Mouse (Mus musculus): ENCODE data around the gene Kcnk13. TPM values are rescaled to one million over a fixed set of nuclear protein-coding genes. Genes with fewer than 3 reads are reported as not detected.

Gene Kcnk13
- polyA plus RNA-seq, 1 experiment from 2014 or later, result 0.37 TPM

Small RNA genes lying within 50 kb of the gene (microRNA-seq; reads per million reads assigned to microRNA genes)
- gene Gm23291 (ENCODE audit: borderline number of aligned reads), result not detected

Other genes starting within 250 kb of the Kcnk13 start
- gene Efcab11, start 80.1 kb upstream of the Kcnk13 start, polyA plus RNA-seq (2014; fragmentation: Nextera tagmentation; extraction: Ambion mirVana), result 9.9 and 13.1 TPM in 2 replicates
- gene Tdp1, start 80.0 kb upstream of the Kcnk13 start, polyA plus RNA-seq (2014; fragmentation: Nextera tagmentation; extraction: Ambion mirVana), result 34.1 and 36.9 TPM in 2 replicates
- gene Psmc1, start 145.7 kb downstream of the Kcnk13 start, polyA plus RNA-seq (2014; fragmentation: Nextera tagmentation; extraction: Ambion mirVana), result 243 and 280 TPM in 2 replicates
- 6.2 and 10.1 TPM in 2 replicates for gene Nrde2, start 195.2 kb downstream of the Kcnk13 start, polyA plus RNA-seq (2014; fragmentation: Nextera tagmentation; extraction: Ambion mirVana)
- gene Calm1, start 234.9 kb downstream of the Kcnk13 start, polyA plus RNA-seq (2014; fragmentation: Nextera tagmentation; extraction: Ambion mirVana), result 797 and 913 TPM in 2 replicates

Data from heart, embryonic 11.5 days (tissue).